Mouse (Mus musculus) bone marrow, adult 2 months (tissue): ENCODE measurements around the gene Aldh3a2. TPM values are rescaled to one million over a fixed set of nuclear protein-coding genes. Genes with fewer than 3 reads are reported as not detected.

ENCODE experiments used
- H3K27ac ChIP-seq: fragments of 200-500 bp; 2 replicates; pipeline ENCODE4 v1.5.1; 2012; ENCODE audit warnings: low read depth, mild to moderate bottlenecking, control low read depth, inconsistent platforms, low read length; ENCODE audit not compliant: control insufficient read depth, poor library complexity, insufficient read depth
- H3K4me1 ChIP-seq: fragments of 200-500 bp; 2 replicates; pipeline ENCODE4 v1.6.1; 2011; ENCODE audit warnings: low read length; ENCODE audit not compliant: control insufficient read depth, insufficient read depth
- H3K4me3 ChIP-seq: fragments of 200-500 bp; replicated peaks from 2 replicates; pipeline ENCODE3; 2011; ENCODE audit warnings: mild to moderate bottlenecking, low read depth, low read length, control low read depth; ENCODE audit not compliant: control insufficient read depth
- CTCF ChIP-seq: fragments of 200-500 bp; IDR thresholded peaks from 2 replicates; pipeline ENCODE4 v1.5.1; 2011; ENCODE audit warnings: low read length, control low read depth; ENCODE audit not compliant: control insufficient read depth, insufficient read depth
- POLR2A ChIP-seq: fragments of 200-500 bp; IDR thresholded peaks from 2 replicates; pipeline ENCODE4 v1.6.1; 2011; ENCODE audit warnings: low read depth, mild to moderate bottlenecking, control low read depth, low read length, borderline replicate concordance; ENCODE audit not compliant: control insufficient read depth
- WGBS: fragments of 180-500 bp; shearing (Covaris S2); methylation state at CpG from one replicate; pipeline ENCODE4 v1.1.7; 2018; 5-methylcytosine and 5-hydroxymethylcytosine counted together
- polyA plus RNA-seq: library from polyadenylated mRNA; stranded (reverse); fragments of >200 nt; gene quantifications from 2 replicates; pipeline ENCODE4 v1.2.4, GENCODE M21; 2011; ENCODE audit warnings: low replicate concordance; ENCODE audit not compliant: missing spikeins, insufficient read depth, insufficient read length

Aldh3a2 gene
- polyA plus RNA-seq, 1 experiment, result 18.9 TPM

DNA sequence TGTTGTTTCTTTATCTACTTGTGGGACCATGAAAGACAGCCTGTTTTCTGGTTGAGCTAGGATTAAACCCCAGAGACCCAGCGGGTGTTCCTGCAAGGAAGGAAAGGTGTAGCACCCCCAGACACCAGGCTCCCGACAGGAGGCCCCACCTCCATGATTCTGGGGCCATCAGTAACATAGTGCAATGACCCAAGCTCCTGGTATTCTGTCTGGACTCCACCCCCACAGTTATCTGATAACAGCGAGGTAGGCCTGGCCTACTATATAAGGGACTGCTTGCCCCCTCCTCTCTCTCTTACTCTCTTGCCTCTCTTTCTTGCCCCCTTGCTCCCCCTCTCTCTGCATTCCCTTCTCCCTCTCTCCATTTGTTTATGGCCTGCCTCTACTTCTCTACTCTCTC lies 32.9 kb upstream of the Aldh3a2 start:
- Histone ChIP-seq H3K4me3 (no peak overlapping the region), H3K27ac (no peak overlapping the region), H3K4me1 (no peaks in the 10 kb centered on the region; the same call in 1 of the 2 replicates)
- 68% methylated on average over 3 of the region's 3 CpGs for WGBS
- TF ChIP-seq POLR2A (no peak), CTCF (no peak)

DNA sequence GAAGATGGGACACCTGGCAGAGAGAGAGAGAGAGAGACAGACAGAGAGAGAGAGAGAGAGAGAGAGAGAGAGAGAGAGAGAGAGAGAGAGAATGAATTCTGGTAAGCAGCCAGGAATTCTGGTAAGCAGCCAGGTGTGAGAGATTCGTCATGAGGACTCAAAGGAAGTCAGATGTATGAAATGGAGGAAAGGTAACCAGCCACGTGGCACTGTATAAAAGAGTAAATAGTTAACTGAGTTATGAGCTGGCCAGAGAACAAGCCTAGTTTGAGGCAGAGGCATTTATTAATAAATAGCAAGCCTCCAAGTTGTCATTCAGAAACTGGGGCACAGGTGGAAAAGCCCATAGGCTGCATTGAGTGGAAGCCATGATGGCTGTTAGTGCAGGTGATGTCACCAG lies 30.6 kb upstream of the Aldh3a2 start:
- Histone ChIP-seq H3K4me1 (no peaks in the 10 kb centered on the region; the same call in 1 of the 2 replicates), H3K27ac (no peak overlapping the region), H3K4me3 (no peak overlapping the region)
- no peak for TF ChIP-seq POLR2A
- TF ChIP-seq CTCF, result no peak
- WGBS, result 58% methylated on average over 2 of the region's 2 CpGs

DNA sequence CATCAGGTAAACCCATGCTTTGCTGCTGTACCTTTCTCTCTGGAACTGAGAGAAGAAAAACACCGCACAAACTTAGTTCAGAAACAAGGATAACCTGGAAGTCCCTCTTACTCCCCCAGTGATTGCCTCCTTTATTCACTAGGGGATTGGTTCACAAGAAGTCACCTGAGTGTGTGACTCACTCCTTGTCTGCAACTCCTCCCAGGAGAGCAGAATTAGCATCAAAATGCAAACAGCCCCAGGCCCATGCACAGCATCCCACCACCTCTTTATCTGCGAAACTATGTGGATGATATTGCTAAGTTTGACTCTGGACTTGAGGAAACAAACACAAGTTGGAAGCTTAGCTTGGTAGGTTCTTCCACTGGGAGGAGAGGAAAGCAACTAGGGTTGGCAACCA lies 30.1 kb upstream of the Aldh3a2 start:
- Histone ChIP-seq H3K4me1 (no peaks in the 10 kb centered on the region; the same call in 1 of the 2 replicates), H3K4me3 (no peak overlapping the region), H3K27ac (no peak overlapping the region)
- WGBS, result 83% methylated on average over 2 of the region's 2 CpGs
- TF ChIP-seq POLR2A, result no peak
- no peak for TF ChIP-seq CTCF

DNA sequence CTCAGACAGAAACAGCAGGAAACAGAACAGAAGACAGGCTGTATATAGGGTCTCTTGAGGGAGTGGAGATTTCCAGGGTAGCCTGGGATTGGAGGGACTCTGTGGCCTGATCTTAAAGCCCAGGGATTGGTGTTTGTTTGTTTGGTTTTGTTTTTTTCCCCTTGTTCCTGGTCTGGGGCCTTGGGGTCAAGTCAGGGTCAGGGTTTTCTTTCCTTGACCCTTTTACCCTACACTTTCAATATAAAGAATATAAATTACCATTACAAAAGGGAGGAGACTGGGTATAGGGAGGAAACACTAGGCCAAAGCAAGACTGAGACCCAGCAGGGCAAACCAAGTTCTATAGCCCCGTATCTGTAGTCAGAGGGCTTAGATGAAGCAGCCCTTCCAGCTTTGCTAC lies 29.3 kb upstream of the Aldh3a2 start:
- WGBS, result 68% methylated on average over 1 of the region's 1 CpGs
- H3K4me3 ChIP-seq, result no peak overlapping the region
- no peak overlapping the region for H3K27ac ChIP-seq
- no peak for TF ChIP-seq POLR2A
- TF ChIP-seq CTCF, result no peak
- no peaks in the 10 kb centered on the region; the same call in 1 of the 2 replicates for H3K4me1 ChIP-seq

DNA sequence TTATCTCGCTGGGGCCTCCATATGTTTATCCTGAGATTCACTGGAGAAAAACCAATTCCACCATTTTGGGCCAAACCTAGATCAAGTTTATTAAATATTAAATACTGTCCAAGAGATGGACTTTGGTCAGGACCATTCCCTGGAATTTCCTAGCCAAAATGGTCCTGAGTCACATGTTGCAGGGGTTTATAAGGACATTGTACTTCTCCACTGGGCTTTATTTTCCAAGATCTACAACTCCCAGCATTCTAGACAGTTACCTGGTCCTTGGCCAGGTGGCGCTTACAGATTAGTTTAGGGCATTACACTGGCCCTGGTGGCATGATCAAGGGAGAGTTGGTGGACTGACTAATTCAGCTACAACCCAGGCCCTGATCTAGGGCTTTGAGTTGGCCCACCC lies 28.3 kb upstream of the Aldh3a2 start:
- 80% methylated on average over 2 of the region's 2 CpGs for WGBS
- no peak for TF ChIP-seq CTCF
- TF ChIP-seq POLR2A, result no peak
- no peaks in the 10 kb centered on the region; the same call in 1 of the 2 replicates for H3K4me1 ChIP-seq
- no peak overlapping the region for H3K4me3 ChIP-seq
- H3K27ac ChIP-seq, result no peak overlapping the region

DNA sequence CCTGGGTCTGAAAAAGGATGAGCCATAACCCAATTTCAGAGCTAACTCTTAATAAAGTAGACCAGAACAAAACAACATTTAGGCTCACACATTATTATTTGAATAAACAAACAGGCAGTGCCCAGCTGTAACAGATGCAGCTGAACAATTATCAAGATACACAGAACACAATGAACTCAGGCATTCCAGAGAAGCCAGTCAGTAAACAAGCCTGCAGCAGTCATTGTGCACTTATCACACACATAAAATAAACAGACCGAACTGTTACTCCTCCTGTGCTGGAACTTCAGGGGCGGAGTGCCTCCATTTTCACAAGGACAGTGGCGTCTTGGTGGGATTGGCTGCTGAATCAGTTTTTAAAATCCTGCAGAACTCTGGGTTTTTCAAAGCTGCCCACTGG lies 27.2 kb upstream of the Aldh3a2 start:
- no peak overlapping the region for H3K4me3 ChIP-seq
- H3K4me1 ChIP-seq, result no peaks in the 10 kb centered on the region; the same call in 1 of the 2 replicates
- no peak for TF ChIP-seq POLR2A
- TF ChIP-seq CTCF, result no peak
- no peak overlapping the region for H3K27ac ChIP-seq
- 80% methylated on average over 3 of the region's 3 CpGs for WGBS

DNA sequence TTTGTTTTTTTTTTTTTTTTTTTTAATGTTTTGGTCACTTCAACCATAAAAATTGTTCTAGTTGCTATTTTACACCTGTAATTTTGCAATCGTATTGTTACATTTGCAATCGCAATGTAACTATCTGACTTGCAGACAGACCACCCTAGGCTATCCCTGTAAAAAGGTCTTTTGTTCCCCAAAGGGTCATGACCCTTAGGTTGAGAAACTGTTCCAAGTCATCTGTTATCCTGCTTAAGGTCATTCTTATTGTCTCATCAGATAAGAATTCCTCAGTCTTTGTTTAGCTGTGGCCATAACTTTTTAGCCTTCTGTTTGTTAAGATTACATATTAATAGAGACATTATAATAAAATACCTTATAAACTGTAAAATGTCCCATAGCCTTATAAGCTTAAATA lies 26.0 kb upstream of the Aldh3a2 start:
- no peak overlapping the region for H3K4me3 ChIP-seq
- TF ChIP-seq POLR2A (no peak), CTCF (no peak)
- no peaks in the 10 kb centered on the region for H3K4me1 ChIP-seq
- no peak overlapping the region for H3K27ac ChIP-seq
- WGBS, result 76% methylated on average over 2 of the region's 2 CpGs

DNA sequence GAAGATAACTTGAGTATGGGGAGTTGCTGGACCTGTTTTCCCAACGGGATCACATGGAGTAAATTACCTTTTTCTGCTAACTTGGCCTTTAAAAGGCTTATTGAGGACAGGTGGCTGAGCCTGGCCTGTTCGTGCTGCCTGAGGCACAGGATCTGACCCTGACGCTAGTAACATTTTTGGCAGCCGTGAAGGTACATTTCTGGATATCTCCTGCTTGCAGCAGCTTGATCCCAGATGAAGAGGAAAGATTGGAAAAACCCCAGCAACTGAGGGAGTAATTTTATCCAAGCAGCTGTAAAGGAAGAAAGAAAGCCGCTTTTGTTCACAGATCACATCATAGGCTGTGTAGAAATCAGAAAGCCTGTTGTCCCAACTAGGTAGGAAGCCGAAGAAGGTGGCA lies 17.1 kb upstream of the Aldh3a2 start:
- WGBS, result 77% methylated on average over 6 of the region's 6 CpGs
- no peak overlapping the region for H3K4me3 ChIP-seq
- no peak for TF ChIP-seq CTCF
- TF ChIP-seq POLR2A, result no peak
- no peak overlapping the region for H3K27ac ChIP-seq
- no peaks in the 10 kb centered on the region for H3K4me1 ChIP-seq

DNA sequence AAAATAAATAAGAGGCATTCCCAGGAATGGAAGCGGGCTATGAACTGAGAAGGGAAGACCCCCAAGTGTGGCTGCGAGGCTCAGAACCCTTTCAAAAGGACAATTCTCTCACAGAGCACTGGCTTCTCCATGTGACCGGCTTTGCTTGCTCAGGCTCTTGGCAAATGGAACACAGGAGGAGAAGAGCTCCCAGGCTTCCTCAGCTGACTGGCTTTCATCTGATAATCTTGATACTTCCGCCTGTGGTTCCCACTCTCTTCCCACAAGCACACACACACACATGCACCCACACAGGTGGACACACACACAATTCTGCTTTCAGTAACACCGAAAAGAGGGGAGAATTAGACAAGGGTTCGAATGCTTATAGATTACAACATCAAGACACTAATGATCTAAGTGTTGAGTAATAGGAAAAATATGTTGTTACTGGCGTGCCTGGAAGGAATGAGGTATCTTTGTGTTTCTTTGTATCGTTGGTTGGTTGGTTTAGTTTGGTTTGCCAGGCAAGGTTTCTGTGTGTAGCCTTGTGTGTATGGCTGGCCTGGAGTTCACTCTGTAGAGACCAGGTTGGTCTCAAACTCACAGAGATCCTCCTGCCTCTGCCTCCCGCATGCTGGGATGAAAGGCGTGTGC lies 16.3 kb upstream of the Aldh3a2 start:
- no peak for TF ChIP-seq POLR2A
- no peak overlapping the region for H3K4me3 ChIP-seq
- 57% methylated on average over 10 of the region's 10 CpGs for WGBS
- H3K27ac ChIP-seq, result no peak overlapping the region
- no peaks in the 10 kb centered on the region for H3K4me1 ChIP-seq
